Mouse (Mus musculus): ENCODE measurements at regions not wholly inside any gene's neighbourhood (a gene's known extent, or its start where the extent isn't known, plus 50 kb on each side); places are given as distances from the start of the nearest gene placed in this dataset.

DNA sequence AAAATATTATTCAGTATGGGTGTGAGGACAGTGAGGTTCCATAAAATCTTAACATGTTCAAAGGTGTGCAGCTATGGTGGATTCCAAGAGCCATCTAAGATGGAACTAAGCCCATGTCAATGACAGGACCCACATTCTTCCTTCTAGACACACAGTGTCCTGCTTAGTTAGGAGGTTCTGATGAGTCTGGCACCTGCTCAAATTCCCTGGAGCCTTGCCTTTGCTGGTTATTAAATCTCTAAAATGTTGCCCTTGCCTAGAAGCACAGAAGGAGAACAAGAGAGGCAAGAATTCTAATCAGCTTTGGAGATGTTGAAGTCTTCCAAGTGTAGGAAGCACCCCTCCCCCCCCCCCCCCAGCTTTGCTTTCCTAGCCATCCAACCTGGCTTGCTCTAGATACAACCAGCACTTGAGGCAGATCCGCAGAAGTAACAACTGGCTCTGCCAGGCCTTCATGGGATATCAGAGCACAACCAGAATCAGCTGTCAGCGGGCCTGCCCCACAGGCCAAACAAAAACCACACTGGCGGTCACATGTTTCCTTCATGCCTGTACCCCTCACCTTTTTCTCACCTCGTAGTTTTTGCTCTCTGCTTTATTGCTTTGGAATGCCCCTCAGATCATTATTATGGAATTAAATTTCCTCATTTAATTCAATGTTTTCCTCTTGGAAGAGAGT, 116.0 kb upstream of the Slc22a22 start:
- TF ChIP-seq CTCF (IDR thresholded peaks at IDR 0.05; ENCODE audit: control insufficient read depth, insufficient read depth, insufficient read length) (no peak), USF1 (IDR thresholded peaks at IDR 0.05; ENCODE audit: low read depth) (no peak), MAX (IDR thresholded peaks at IDR 0.05) (no peak), MYOD1 (IDR thresholded peaks at IDR 0.05; ENCODE audit: control insufficient read depth, insufficient read length, low read depth) (no peak)

Measured in C2C12 (cell line).